Mouse (Mus musculus) kidney, embryonic 15.5 days (tissue): Measurements from ENCODE around the gene Cflar. TPM values are rescaled to one million over a fixed set of nuclear protein-coding genes. Genes with fewer than 3 reads are reported as not detected.
"Not testable (repeated sequence)": the region's sequence is repeated elsewhere in the genome, so short reads cannot be mapped to it uniquely, and the experiment has no call there.

ENCODE experiments used
- ATAC-seq: fragments of 200-750 bp; cut with Nextera tagmentation; replicated peaks from 2 replicates; pipeline ENCODE4 v1.8.0; 2017; ENCODE audit warnings: moderate TSS enrichment; ENCODE audit not compliant: low FRiP score
- H3K27ac ChIP-seq: fragments of 300-500 bp; sonication (generic); 2 replicates; pipeline ENCODE4 v1.5.1; 2015; ENCODE audit warnings: mild to moderate bottlenecking, inconsistent platforms
- H3K27me3 ChIP-seq: fragments of 300-500 bp; sonication (generic); 2 replicates; pipeline ENCODE4 v1.6.1; 2015; ENCODE audit warnings: inconsistent platforms
- H3K36me3 ChIP-seq: fragments of 300-500 bp; sonication (generic); 2 replicates; pipeline ENCODE4 v1.6.1; 2015; ENCODE audit warnings: inconsistent platforms
- H3K4me1 ChIP-seq: fragments of 300-500 bp; sonication (generic); 2 replicates; pipeline ENCODE4 v1.6.1; 2015; ENCODE audit warnings: inconsistent platforms
- H3K4me2 ChIP-seq: fragments of 300-500 bp; sonication (generic); 2 replicates; pipeline ENCODE4 v1.6.1; 2015; ENCODE audit warnings: moderate library complexity, mild to moderate bottlenecking, inconsistent platforms
- H3K4me3 ChIP-seq: fragments of 300-500 bp; sonication (generic); replicated peaks from 2 replicates; pipeline ENCODE4 v1.5.1; 2015; ENCODE audit warnings: mild to moderate bottlenecking, inconsistent platforms
- H3K9ac ChIP-seq: fragments of 300-500 bp; sonication (generic); 2 replicates; pipeline ENCODE4 v1.6.1; 2015; ENCODE audit warnings: mild to moderate bottlenecking, inconsistent platforms
- H3K9me3 ChIP-seq: fragments of 300-500 bp; sonication (generic); replicated peaks from 2 replicates; pipeline ENCODE4 v1.6.1; 2016; ENCODE audit warnings: inconsistent platforms
- WGBS: fragments of 180-500 bp; shearing (Covaris S2); methylation state at CpG from one replicate; pipeline ENCODE4 v1.1.7; 2015; ENCODE audit warnings: mixed read lengths; 5-methylcytosine and 5-hydroxymethylcytosine counted together
- polyA plus RNA-seq: library from polyadenylated mRNA; unstranded; fragments of >200 nt; fragmentation: Nextera tagmentation; extraction: Ambion mirVana; gene quantifications from 2 replicates; pipeline ENCODE4 v1.2.1, GENCODE M21; 2015

The Cflar gene
- polyA plus RNA-seq: 45.2 and 48.1 TPM in 2 replicates

DNA sequence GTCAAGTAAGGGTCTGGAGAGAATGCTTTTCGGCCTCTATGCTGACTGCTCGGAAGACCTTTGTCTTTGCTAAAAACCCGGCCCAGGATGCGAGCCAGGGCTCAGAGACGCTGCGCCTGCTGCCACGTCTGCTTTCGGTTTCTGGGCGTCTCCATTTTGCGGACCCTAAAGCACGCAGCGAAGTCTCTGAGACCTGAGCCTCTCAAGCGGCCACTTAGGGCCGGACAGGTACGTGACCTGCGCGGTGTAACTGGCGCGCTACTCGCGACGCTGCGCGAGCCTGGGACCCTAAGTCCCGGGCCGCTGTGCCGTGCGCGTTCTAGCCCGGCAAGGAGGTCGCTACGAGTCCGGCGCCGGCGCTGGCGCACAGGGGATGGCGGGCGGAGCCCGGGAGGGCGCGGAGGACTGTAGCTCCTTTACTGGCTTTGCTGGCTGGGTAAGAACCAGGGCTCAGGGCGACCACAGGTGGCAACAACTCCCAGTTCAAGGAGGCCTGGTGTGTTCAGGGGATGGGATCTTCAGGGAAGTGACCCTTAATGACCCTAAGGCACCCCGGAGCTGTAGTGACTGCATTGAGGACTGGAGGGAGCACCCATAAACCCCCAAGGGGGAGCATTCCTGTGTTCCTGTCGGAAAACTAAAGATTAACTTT is at the start of gene Cflar:
Gene Cflar, plus strand, starts transcription at position 144 of the 652 bp plus-strand sequence.
- Histone ChIP-seq H3K9ac (peak within 1 kb of the TSS; percentile 78), H3K4me1 (peaks cover 34% of the 10 kb centered on the region), H3K36me3 (peaks cover 20% of the 10 kb centered on the region), H3K27ac (peak within 1 kb of the TSS; percentile 100), H3K9me3 (no peaks in the 10 kb centered on the region), H3K4me2 (peak within 1 kb of the TSS; percentile 70), H3K4me3 (peak within 1 kb of the TSS; percentile 60), H3K27me3 (no peaks in the 10 kb centered on the region)
- WGBS: under 1% methylated on average over 45 of the region's 45 CpGs
- peak; percentile 81 for ATAC-seq

DNA sequence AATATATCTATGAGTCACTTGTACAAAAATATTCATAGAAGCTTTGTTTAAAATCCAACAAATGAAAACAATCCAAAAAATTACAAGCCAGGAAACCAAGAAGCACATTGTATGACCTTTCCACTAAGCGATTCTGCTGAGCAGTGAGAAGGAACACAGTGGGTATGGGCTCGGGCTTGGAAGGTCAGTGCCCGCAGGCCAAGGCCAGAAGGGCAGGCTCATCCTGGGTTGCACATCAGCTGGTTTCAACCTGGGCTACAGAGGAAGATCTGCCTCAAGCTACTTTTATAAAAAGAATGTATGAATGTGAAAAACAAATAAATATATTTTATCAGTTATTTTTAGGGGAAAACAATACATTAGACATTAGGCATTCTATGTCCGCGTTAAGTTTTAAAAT is 48.6 kb upstream of the Cflar start:
- not testable (repeated sequence) for H3K9ac ChIP-seq, H3K27me3 ChIP-seq, H3K4me2 ChIP-seq, H3K36me3 ChIP-seq, H3K4me1 ChIP-seq, H3K4me3 ChIP-seq, H3K9me3 ChIP-seq, H3K27ac ChIP-seq, ATAC-seq
- 89% methylated on average over 5 of the region's 5 CpGs for WGBS

- ATAC-seq, H3K27ac ChIP-seq, H3K4me2 ChIP-seq, H3K9ac ChIP-seq, H3K27me3 ChIP-seq, H3K4me3 ChIP-seq, H3K4me1 ChIP-seq, H3K9me3 ChIP-seq, H3K36me3 ChIP-seq: not testable (repeated sequence)
- 77% methylated on average over 3 of the region's 3 CpGs for WGBS
These were observed 47.9 kb upstream of the Cflar start for GRCm38 (mm10) chr1:58663365-58663764.

DNA sequence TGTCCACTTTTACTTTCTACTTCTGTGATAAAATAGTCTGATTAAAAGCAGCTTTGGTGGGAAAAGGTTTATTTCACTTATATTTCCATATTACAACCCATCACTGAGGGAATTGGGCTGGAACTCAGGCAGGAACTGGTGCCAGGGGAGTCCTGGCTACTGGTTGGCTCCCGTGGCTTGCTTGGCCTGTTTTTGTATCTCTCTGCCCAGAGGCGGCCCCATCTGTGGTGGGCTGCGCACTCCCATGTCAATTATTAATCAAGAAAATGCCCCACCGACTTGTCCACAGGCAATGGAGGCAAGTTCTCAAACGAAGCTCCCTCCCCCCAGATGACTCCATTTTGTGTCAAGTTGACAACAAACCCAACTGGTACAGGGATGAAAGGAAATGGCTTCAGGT is 43.1 kb upstream of the Cflar start:
- Histone ChIP-seq H3K9ac (no peak overlapping the region), H3K4me1 (no peaks in the 10 kb centered on the region), H3K9me3 (no peaks in the 10 kb centered on the region; the same call in 1 of the 2 replicates), H3K27me3 (no peaks in the 10 kb centered on the region), H3K4me2 (no peak overlapping the region), H3K36me3 (no peaks in the 10 kb centered on the region), H3K4me3 (no peak overlapping the region), H3K27ac (no peak overlapping the region)
- ATAC-seq: no peak
- 83% methylated on average over 5 of the region's 5 CpGs for WGBS

DNA sequence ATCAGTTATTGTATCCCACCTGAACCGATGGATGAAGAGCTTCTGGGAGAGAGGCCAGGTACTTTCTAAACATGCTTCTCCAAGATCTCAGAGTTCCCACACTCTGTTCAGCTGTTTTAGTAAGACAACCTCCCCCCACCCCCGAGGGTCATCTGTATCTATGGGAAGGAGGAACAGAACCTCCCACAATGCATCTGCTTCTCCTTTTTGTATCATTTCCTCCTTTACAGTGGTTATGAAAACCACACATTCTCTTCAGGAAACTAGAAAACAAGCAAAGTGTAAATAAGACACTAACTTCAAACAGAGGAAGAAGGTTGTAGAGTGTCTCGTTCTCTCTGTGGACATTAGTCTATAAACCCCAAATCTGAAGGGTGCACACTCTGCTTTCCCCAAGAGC is 41.7 kb upstream of the Cflar start:
- not testable (repeated sequence) for H3K4me3 ChIP-seq, ATAC-seq, H3K4me2 ChIP-seq, H3K27me3 ChIP-seq, H3K9me3 ChIP-seq, H3K27ac ChIP-seq, H3K36me3 ChIP-seq, H3K4me1 ChIP-seq, H3K9ac ChIP-seq
- WGBS: 82% methylated on average over 3 of the region's 3 CpGs

DNA sequence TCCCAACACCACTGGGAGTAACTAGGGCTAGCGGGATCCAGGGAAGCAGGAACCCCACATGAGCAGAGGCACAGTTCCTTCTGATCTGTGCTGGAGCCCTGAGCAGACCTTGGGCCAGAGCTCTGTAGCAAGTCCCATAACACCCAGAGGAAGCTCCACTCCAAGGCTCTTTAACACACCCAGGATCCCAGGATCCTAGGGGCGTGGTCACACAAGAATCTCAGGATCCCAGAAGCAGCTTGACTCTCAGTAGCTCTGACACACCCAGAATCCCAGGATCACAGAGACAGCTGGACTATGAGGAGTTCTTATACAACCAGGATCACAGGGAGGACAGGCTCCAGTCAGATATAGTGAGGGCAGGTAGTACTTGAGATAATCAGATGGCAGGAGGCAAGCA is 39.2 kb upstream of the Cflar start:
- 85% methylated on average over 2 of the region's 2 CpGs for WGBS

DNA sequence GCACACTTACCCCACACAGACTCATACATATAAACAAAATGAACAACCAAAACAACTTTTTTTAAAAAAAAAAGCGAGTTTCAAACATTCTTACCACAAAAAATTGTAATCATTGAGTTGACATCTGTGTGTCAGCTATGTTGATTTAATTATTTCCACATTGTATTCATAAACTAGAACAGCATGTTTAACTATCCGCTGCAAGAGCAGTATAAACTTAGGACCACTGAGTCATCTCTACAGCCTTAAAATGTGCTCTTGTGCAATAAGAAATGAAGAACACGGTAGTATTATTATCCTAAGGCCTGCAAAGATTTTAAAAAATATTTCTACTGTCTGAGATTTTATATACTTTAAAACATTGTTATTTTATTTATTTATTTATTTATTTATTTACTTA is 36.3 kb upstream of the Cflar start:
- Histone ChIP-seq H3K27ac (no peak overlapping the region), H3K4me2 (no peak overlapping the region), H3K36me3 (no peaks in the 10 kb centered on the region), H3K27me3 (no peaks in the 10 kb centered on the region), H3K9ac (no peak overlapping the region), H3K4me3 (no peak overlapping the region), H3K9me3 (no peaks in the 10 kb centered on the region), H3K4me1 (no peaks in the 10 kb centered on the region)
- no peak for ATAC-seq
- WGBS: 90% methylated on average over 3 of the region's 3 CpGs

More for the DNA sequence above, 39.2 kb upstream of the Cflar start:
- H3K4me1 ChIP-seq: no peaks in the 10 kb centered on the region
- H3K9me3 ChIP-seq: no peaks in the 10 kb centered on the region; the same call in 1 of the 2 replicates
- H3K4me2 ChIP-seq: no peak overlapping the region
- no peaks in the 10 kb centered on the region for H3K27me3 ChIP-seq
- H3K4me3 ChIP-seq: no peak overlapping the region
- no peak overlapping the region for H3K9ac ChIP-seq
- H3K36me3 ChIP-seq: no peaks in the 10 kb centered on the region
- no peak for ATAC-seq
- no peak overlapping the region for H3K27ac ChIP-seq

DNA sequence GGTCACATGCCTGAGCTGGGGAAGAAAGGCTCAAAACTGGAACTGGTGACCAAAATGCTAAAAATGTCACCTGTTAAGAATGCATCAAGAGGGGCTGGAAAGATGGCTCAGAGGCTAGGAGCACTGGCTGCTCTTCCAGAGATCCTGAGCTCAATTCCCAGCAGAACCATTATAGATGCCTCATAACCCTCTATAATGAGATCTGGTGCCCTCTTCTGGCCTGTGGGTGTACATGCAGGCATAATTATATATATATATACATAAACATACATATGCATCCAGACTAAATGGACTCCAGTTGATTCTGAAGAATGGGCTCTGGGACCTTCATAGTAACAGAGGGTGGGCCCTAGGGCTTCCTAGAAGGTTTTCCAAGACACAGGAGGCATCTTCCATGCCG is 33.7 kb upstream of the Cflar start:
- no peak for ATAC-seq
- WGBS: 84% methylated on average over 1 of the region's 1 CpGs
- no peak overlapping the region for H3K4me3 ChIP-seq
- no peaks in the 10 kb centered on the region for H3K4me1 ChIP-seq
- H3K4me2 ChIP-seq: no peak overlapping the region
- no peak overlapping the region for H3K9ac ChIP-seq
- no peaks in the 10 kb centered on the region for H3K27me3 ChIP-seq
- no peaks in the 10 kb centered on the region for H3K9me3 ChIP-seq
- no peaks in the 10 kb centered on the region for H3K36me3 ChIP-seq
- no peak overlapping the region for H3K27ac ChIP-seq

GRCm38 (mm10) chr1:58678412-58678811 is 32.9 kb upstream of the Cflar start:
- H3K9me3 ChIP-seq, ATAC-seq, H3K4me3 ChIP-seq, H3K4me2 ChIP-seq, H3K27ac ChIP-seq, H3K27me3 ChIP-seq, H3K36me3 ChIP-seq, H3K4me1 ChIP-seq, H3K9ac ChIP-seq: not testable (repeated sequence)
- WGBS: 68% methylated on average over 5 of the region's 5 CpGs

GRCm38 (mm10) chr1:58689426-58689825 is 21.9 kb upstream of the Cflar start:
- Histone ChIP-seq H3K27me3 (no peaks in the 10 kb centered on the region), H3K36me3 (no peaks in the 10 kb centered on the region), H3K9ac (no peak overlapping the region), H3K27ac (no peak overlapping the region), H3K9me3 (no peaks in the 10 kb centered on the region), H3K4me3 (no peak overlapping the region), H3K4me2 (no peak overlapping the region), H3K4me1 (no peaks in the 10 kb centered on the region)
- ATAC-seq: no peak
- WGBS: 75% methylated on average over 1 of the region's 1 CpGs

- Histone ChIP-seq H3K36me3 (no peaks in the 10 kb centered on the region), H3K27me3 (no peaks in the 10 kb centered on the region), H3K4me1 (no peaks in the 10 kb centered on the region), H3K9me3 (no peaks in the 10 kb centered on the region), H3K4me3 (no peak overlapping the region), H3K4me2 (no peak overlapping the region), H3K27ac (no peak overlapping the region), H3K9ac (no peak overlapping the region)
- ATAC-seq: no peak
- WGBS: 61% methylated on average over 6 of the region's 6 CpGs
These were observed 21.1 kb upstream of the Cflar start for GRCm38 (mm10) chr1:58690006-58690744.

DNA sequence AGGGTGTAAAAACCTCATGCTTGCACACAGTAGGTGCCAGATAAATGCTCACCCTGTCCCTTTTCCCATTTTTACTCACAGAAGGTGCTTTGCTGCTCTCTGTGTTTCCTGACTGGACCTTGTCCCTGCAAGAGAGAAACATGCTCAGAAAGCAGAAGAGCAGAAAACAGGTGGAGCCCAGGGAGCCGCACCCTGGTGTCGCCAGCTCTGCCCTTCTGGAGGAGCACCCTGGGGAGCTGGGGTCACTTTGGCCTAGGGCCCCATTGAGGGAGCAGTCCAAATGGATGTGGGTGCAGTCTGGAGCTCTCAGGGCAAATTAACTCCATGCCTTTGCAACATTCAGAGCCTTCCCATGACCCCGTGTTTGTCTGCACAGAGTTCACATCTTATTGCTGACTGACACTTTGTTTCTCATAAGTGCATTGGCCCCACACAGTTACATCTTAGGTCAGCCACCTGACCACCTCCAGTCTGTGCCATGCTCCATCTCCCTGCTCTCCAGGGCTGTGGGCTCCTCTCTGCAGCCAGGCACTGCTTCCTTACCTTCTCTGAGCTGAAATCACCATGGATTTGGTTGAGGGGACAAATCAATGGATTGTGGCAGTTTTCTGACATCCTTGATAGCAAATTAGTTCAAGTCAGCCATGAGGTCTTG is 20.3 kb upstream of the Cflar start:
- H3K4me1 ChIP-seq, H3K36me3 ChIP-seq, H3K27ac ChIP-seq, H3K4me2 ChIP-seq, H3K9ac ChIP-seq, H3K27me3 ChIP-seq, H3K4me3 ChIP-seq, H3K9me3 ChIP-seq, ATAC-seq: not testable (repeated sequence)
- 79% methylated on average over 2 of the region's 3 CpGs for WGBS
